Mouse (Mus musculus): ENCODE results near the gene A630089N07Rik.
"Not testable (repeated sequence)": the region's sequence is repeated elsewhere in the genome, so short reads cannot be mapped to it uniquely, and the experiment has no call there.

DNA sequence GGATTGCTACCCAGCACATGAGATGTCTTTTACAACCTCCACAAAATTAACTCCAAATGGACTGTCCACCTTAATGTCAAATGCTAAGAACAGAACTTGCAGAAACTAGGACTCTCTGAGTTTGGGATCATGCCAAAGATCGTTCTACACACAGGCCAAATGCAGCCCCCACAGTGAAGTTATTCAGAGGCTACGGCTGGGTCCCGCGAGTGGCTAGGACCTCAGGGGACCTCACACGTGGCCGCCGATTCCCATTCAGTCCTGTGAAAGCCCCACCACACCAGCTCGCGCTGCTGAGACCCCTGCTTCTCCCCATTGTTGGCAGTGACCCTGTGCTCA is 731 bp downstream of the A630089N07Rik start:
- not testable (repeated sequence) for TF ChIP-seq CTCF (IDR thresholded peaks at IDR 0.05; ENCODE audit: low read depth); EP300 (optimal IDR thresholded peaks at IDR 0.05)
